Mouse (Mus musculus) limb, embryonic 12.5 days (tissue): Measurements from ENCODE around the gene Snd1. TPM values are rescaled to one million over a fixed set of nuclear protein-coding genes. Genes with fewer than 3 reads are reported as not detected.

Experiments used
- ATAC-seq: fragments of 200-750 bp; cut with Nextera tagmentation; 2 replicates; pipeline ENCODE4 v1.8.0; 2017; ENCODE audit warnings: low read depth, moderate TSS enrichment; ENCODE audit not compliant: insufficient number of reproducible peaks, insufficient read depth, low FRiP score, low TSS enrichment
- H3K27ac ChIP-seq: fragments of 300-500 bp; sonication (generic); 2 replicates; pipeline ENCODE4 v1.5.1; 2016; ENCODE audit warnings: mild to moderate bottlenecking, moderate library complexity
- H3K27me3 ChIP-seq: fragments of 300-500 bp; sonication (generic); 2 replicates; pipeline ENCODE4 v1.6.1; 2016; ENCODE audit warnings: mild to moderate bottlenecking, moderate library complexity
- H3K36me3 ChIP-seq: fragments of 300-500 bp; sonication (generic); 2 replicates; pipeline ENCODE4 v1.6.1; 2016; ENCODE audit warnings: mild to moderate bottlenecking, moderate library complexity
- H3K4me1 ChIP-seq: fragments of 300-500 bp; sonication (generic); replicated peaks from 2 replicates; pipeline ENCODE4 v1.6.1; 2016
- H3K4me2 ChIP-seq: fragments of 300-500 bp; sonication (generic); 2 replicates; pipeline ENCODE4 v1.6.1; 2016; ENCODE audit warnings: mild to moderate bottlenecking, moderate library complexity
- H3K4me3 ChIP-seq: fragments of 300-500 bp; sonication (generic); replicated peaks from 2 replicates; pipeline ENCODE4 v1.5.1; 2016; ENCODE audit warnings: mild to moderate bottlenecking
- H3K9ac ChIP-seq: fragments of 300-500 bp; sonication (generic); replicated peaks from 2 replicates; pipeline ENCODE4 v1.6.1; 2016; ENCODE audit warnings: mild to moderate bottlenecking, moderate library complexity
- H3K9me3 ChIP-seq: fragments of 300-500 bp; sonication (generic); 2 replicates; pipeline ENCODE4 v1.6.1; 2016; ENCODE audit warnings: mild to moderate bottlenecking, moderate library complexity
- WGBS: fragments of 180-500 bp; shearing (Covaris S2); methylation state at CpG from one replicate; pipeline ENCODE4 v1.1.7; 2016; 5-methylcytosine and 5-hydroxymethylcytosine counted together
- polyA plus RNA-seq: library from polyadenylated mRNA; unstranded; fragments of >200 nt; fragmentation: Nextera tagmentation; extraction: Ambion mirVana; gene quantifications from 2 replicates; pipeline ENCODE4 v1.2.1, GENCODE M21; 2016

Snd1 gene
- polyA plus RNA-seq, 1 experiment from 2014 or later = 136 TPM

- Histone ChIP-seq H3K4me1 (peaks cover 9% of the 10 kb centered on the region; the same call in 1 of the 2 replicates), H3K4me2 (no peak overlapping the region), H3K27me3 (no peaks in the 10 kb centered on the region), H3K27ac (no peak overlapping the region), H3K9ac (no peak overlapping the region), H3K36me3 (0 out of 2 replicates have a peak, but pooled peaks cover 3% of the 10 kb centered on the region), H3K4me3 (no peak overlapping the region), H3K9me3 (no peaks in the 10 kb centered on the region)
- ATAC-seq = no peak
- 96% methylated on average over 5 of the region's 5 CpGs for WGBS
Observed at GRCm38 (mm10) chr6:28597266-28597665, 122.3 kb downstream of the Snd1 start.

DNA sequence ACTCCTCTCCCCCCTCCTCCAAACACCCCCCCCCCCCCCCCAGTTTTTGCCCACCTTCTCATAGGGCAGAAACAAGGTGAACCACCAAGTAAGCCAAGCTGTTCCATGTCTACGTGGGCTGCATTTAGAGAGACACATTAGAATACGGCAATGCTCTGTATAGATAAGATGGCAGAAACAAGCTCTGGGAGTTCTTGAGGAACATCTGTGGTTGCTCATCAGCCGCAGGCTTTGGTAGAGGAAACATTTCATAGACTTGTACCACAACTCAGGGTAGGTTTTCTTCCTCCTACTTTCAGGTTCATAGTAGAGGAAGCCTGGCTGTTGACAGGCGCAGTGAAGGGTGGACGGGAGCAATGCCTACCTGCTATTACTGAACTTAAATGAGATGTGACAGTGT lies 124.2 kb downstream of the Snd1 start:
- Histone ChIP-seq H3K9me3 (no peaks in the 10 kb centered on the region), H3K4me2 (no peak overlapping the region), H3K27ac (no peak overlapping the region), H3K4me1 (peaks cover 16% of the 10 kb centered on the region), H3K4me3 (no peak overlapping the region), H3K9ac (no peak overlapping the region), H3K27me3 (no peaks in the 10 kb centered on the region), H3K36me3 (no peaks in the 10 kb centered on the region)
- WGBS = 94% methylated on average over 5 of the region's 5 CpGs
- ATAC-seq = no peak

DNA sequence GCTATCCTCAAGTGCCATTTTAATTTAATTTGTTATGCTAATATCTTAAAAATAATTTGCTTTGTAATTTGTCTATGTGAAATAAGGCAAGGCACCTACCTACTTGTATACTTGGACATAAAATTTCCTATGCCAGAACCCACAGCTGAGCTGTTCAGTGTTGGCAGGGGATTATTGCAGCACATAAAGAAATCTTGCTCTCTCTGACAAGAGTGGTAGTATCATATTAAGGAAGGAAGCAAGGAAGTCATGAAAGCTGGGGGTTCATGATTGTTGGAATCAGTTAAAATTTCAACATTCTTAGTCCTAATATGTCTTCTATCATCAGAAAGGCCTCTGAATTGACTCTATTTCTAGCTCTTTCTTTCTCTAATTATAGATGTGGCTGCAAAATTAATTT lies 125.5 kb downstream of the Snd1 start:
- no peak overlapping the region for H3K4me3 ChIP-seq
- H3K4me1 ChIP-seq = peaks cover 13% of the 10 kb centered on the region
- H3K27me3 ChIP-seq = no peaks in the 10 kb centered on the region
- H3K9me3 ChIP-seq = no peaks in the 10 kb centered on the region
- no peak for ATAC-seq
- no peak overlapping the region for H3K27ac ChIP-seq
- no peaks in the 10 kb centered on the region for H3K36me3 ChIP-seq
- H3K9ac ChIP-seq = no peak overlapping the region
- H3K4me2 ChIP-seq = no peak overlapping the region

- H3K27ac ChIP-seq = no peak overlapping the region; the same call in 1 of the 2 replicates
- WGBS = 87% methylated on average over 3 of the region's 3 CpGs
- H3K4me2 ChIP-seq = no peak overlapping the region
- no peaks in the 10 kb centered on the region for H3K27me3 ChIP-seq
- H3K4me3 ChIP-seq = no peak overlapping the region
- H3K9ac ChIP-seq = no peak overlapping the region
- no peaks in the 10 kb centered on the region for H3K36me3 ChIP-seq
- no peaks in the 10 kb centered on the region for H3K9me3 ChIP-seq
- H3K4me1 ChIP-seq = peaks cover 13% of the 10 kb centered on the region
- ATAC-seq = no peak
Observed at GRCm38 (mm10) chr6:28603401-28603800, 128.5 kb downstream of the Snd1 start.

- 64% methylated on average over 3 of the region's 3 CpGs for WGBS
- H3K27ac ChIP-seq = no peak overlapping the region; the same call in 1 of the 2 replicates
- no peak overlapping the region for H3K9ac ChIP-seq
- no peaks in the 10 kb centered on the region for H3K36me3 ChIP-seq
- H3K4me2 ChIP-seq = no peak overlapping the region
- no peaks in the 10 kb centered on the region for H3K27me3 ChIP-seq
- H3K9me3 ChIP-seq = no peaks in the 10 kb centered on the region
- H3K4me1 ChIP-seq = peaks cover 13% of the 10 kb centered on the region
- no peak overlapping the region for H3K4me3 ChIP-seq
- ATAC-seq = no peak
Observed at GRCm38 (mm10) chr6:28603823-28604222, 128.9 kb downstream of the Snd1 start.

GRCm38 (mm10) chr6:28609291-28609690 lies 134.4 kb downstream of the Snd1 start:
- Histone ChIP-seq H3K27ac (no peak overlapping the region), H3K4me1 (peaks cover 4% of the 10 kb centered on the region), H3K27me3 (no peaks in the 10 kb centered on the region), H3K4me3 (no peak overlapping the region), H3K4me2 (no peak overlapping the region), H3K36me3 (no peaks in the 10 kb centered on the region), H3K9me3 (no peaks in the 10 kb centered on the region), H3K9ac (no peak overlapping the region)
- no peak for ATAC-seq
- WGBS = 83% methylated on average over 4 of the region's 4 CpGs

- H3K27me3 ChIP-seq = no peaks in the 10 kb centered on the region
- no peak for ATAC-seq
- H3K4me2 ChIP-seq = no peak overlapping the region
- peaks cover 6% of the 10 kb centered on the region for H3K4me1 ChIP-seq
- 91% methylated on average over 1 of the region's 1 CpGs for WGBS
- no peaks in the 10 kb centered on the region for H3K9me3 ChIP-seq
- no peak overlapping the region for H3K9ac ChIP-seq
- H3K27ac ChIP-seq = no peak overlapping the region
- H3K4me3 ChIP-seq = no peak overlapping the region
- H3K36me3 ChIP-seq = no peaks in the 10 kb centered on the region
Observed at GRCm38 (mm10) chr6:28610127-28610526, 135.2 kb downstream of the Snd1 start.

DNA sequence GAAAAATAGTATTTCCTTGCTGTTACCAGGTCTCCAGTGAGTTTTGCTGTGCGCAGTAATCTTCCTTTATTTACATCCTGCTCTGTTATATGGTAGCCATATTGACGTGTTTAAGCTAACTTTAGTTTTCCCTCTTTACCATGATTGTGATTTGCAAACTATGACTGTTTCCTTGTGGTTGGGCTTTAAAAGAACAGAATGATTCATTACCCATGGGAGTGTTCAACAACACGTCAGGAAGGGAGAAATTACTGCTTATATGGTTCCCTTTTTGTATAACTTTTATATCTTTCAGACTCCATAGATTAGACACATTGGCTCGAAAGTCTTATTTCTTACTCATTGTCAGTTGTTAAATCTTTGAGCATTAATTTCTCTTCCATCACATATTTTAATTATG lies 138.5 kb downstream of the Snd1 start:
- no peak overlapping the region for H3K4me3 ChIP-seq
- WGBS = 75% methylated on average over 4 of the region's 4 CpGs
- H3K9ac ChIP-seq = no peak overlapping the region
- H3K27ac ChIP-seq = no peak overlapping the region
- H3K9me3 ChIP-seq = no peaks in the 10 kb centered on the region
- peaks cover 20% of the 10 kb centered on the region for H3K4me1 ChIP-seq
- no peaks in the 10 kb centered on the region for H3K36me3 ChIP-seq
- ATAC-seq = no peak
- no peaks in the 10 kb centered on the region for H3K27me3 ChIP-seq
- no peak overlapping the region for H3K4me2 ChIP-seq

- 93% methylated on average over 4 of the region's 4 CpGs for WGBS
- H3K4me3 ChIP-seq = no peak overlapping the region
- peaks cover 26% of the 10 kb centered on the region for H3K4me1 ChIP-seq
- no peak for ATAC-seq
- H3K36me3 ChIP-seq = no peaks in the 10 kb centered on the region
- H3K27me3 ChIP-seq = no peaks in the 10 kb centered on the region
- no peak overlapping the region for H3K9ac ChIP-seq
- H3K4me2 ChIP-seq = no peak overlapping the region
- H3K27ac ChIP-seq = no peak overlapping the region
- no peaks in the 10 kb centered on the region for H3K9me3 ChIP-seq
Observed at GRCm38 (mm10) chr6:28614856-28615255, 139.9 kb downstream of the Snd1 start.

GRCm38 (mm10) chr6:28615408-28615807 lies 140.5 kb downstream of the Snd1 start:
- no peaks in the 10 kb centered on the region for H3K27me3 ChIP-seq
- H3K9me3 ChIP-seq = no peaks in the 10 kb centered on the region
- H3K36me3 ChIP-seq = no peaks in the 10 kb centered on the region
- no peak overlapping the region for H3K9ac ChIP-seq
- ATAC-seq = no peak
- 90% methylated on average over 3 of the region's 3 CpGs for WGBS
- no peak overlapping the region for H3K4me2 ChIP-seq
- no peak overlapping the region for H3K27ac ChIP-seq
- peaks cover 26% of the 10 kb centered on the region for H3K4me1 ChIP-seq
- no peak overlapping the region for H3K4me3 ChIP-seq

GRCm38 (mm10) chr6:28615966-28616365 lies 141.0 kb downstream of the Snd1 start:
- no peak for ATAC-seq
- 56% methylated on average over 3 of the region's 3 CpGs for WGBS
- 0 out of 2 replicates have a peak overlapping the region, but pooled peaks have one; percentile 53 for H3K27ac ChIP-seq

DNA sequence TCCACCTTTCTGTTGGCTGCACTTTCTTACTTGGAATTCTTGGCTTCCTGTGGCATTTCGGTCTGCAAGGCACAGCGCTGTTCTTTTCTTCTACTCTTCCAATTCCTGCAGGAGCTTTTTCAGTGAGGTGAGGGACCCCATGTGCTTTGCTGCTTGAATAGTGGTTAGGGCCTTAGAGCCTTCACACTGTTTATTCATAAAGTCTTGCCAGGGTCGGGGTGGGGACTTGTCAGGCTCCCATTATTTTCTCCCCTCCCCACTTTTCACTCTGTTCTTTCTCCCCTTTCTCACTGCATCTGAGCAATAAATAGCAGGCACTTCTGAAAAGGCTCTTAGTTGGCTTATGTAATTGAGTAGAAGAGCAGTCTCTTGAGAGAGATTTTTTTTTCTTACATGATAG lies 143.4 kb downstream of the Snd1 start:
- H3K4me3 ChIP-seq = no peak overlapping the region
- peak overlapping the region; percentile 41; the same call in 1 of the 2 replicates for H3K27ac ChIP-seq
- H3K4me2 ChIP-seq = no peak overlapping the region
- H3K4me1 ChIP-seq = peaks cover 24% of the 10 kb centered on the region
- 72% methylated on average over 3 of the region's 3 CpGs for WGBS
- no peaks in the 10 kb centered on the region for H3K27me3 ChIP-seq
- H3K9me3 ChIP-seq = no peaks in the 10 kb centered on the region
- ATAC-seq = no peak
- no peaks in the 10 kb centered on the region for H3K36me3 ChIP-seq
- no peak overlapping the region for H3K9ac ChIP-seq

More at GRCm38 (mm10) chr6:28615966-28616365, 141.0 kb downstream of the Snd1 start:
- H3K9me3 ChIP-seq = no peaks in the 10 kb centered on the region
- H3K4me2 ChIP-seq = no peak overlapping the region
- H3K9ac ChIP-seq = no peak overlapping the region
- H3K36me3 ChIP-seq = no peaks in the 10 kb centered on the region
- peaks cover 26% of the 10 kb centered on the region for H3K4me1 ChIP-seq
- no peak overlapping the region for H3K4me3 ChIP-seq
- no peaks in the 10 kb centered on the region for H3K27me3 ChIP-seq
